Mouse (Mus musculus) small intestine, adult 2 months (tissue): Measurements from ENCODE around the gene Cfap45.

Source experiments
- CTCF ChIP-seq: fragments of 200-500 bp; IDR thresholded peaks from 2 replicates; pipeline ENCODE4 v1.5.1; 2012; ENCODE audit warnings: low read depth, mild to moderate bottlenecking, control low read depth, inconsistent platforms, low read length, moderate library complexity, mixed read lengths; ENCODE audit not compliant: insufficient replicate concordance, insufficient read length; ENCODE audit errors: extremely low read depth
- POLR2A ChIP-seq: fragments of 200-500 bp; IDR thresholded peaks from 2 replicates; pipeline ENCODE4 v1.6.1; 2012; ENCODE audit warnings: low read depth, mild to moderate bottlenecking, control low read depth, inconsistent platforms, low read length, moderate library complexity

GRCm38 (mm10) chr1:172580116-172580515 lies 59.5 kb downstream of the Cfap45 start:
- TF ChIP-seq CTCF (no peak), POLR2A (no peak)
